Mouse (Mus musculus): ENCODE data around the gene Phlpp1.

Phlpp1 gene

GRCm38 (mm10) chr1:106395476-106395875 lies 223.9 kb downstream of the Phlpp1 start:
- peak; percentile 73 to 75 for DNase-seq

GRCm38 (mm10) chr1:106400900-106401634 lies 229.5 kb downstream of the Phlpp1 start:
- DNase-seq: no peak

DNA sequence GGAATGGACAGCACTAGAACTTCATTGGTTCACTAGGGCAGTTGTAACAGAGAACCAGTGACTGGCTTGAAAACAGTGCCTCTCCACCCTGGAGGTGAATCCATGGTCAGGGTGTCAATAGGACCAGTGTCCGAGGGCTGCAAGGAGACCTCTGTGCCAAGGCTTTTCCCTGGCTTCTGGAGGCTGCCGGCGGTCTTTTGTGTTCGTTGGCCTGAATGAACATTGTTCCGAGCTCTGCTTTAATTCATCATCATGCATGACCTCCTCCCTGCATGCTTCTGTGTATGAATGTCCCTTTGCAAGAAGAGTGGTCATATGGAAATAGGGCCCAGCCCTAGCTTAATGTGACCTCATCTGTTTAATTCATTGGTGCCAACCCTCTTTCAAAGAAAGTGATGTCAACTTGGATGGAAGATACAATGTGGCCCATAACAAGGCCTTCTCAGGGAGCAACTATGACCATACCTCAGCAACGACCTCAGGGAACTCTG lies 231.5 kb downstream of the Phlpp1 start:
- no peak for DNase-seq

DNA sequence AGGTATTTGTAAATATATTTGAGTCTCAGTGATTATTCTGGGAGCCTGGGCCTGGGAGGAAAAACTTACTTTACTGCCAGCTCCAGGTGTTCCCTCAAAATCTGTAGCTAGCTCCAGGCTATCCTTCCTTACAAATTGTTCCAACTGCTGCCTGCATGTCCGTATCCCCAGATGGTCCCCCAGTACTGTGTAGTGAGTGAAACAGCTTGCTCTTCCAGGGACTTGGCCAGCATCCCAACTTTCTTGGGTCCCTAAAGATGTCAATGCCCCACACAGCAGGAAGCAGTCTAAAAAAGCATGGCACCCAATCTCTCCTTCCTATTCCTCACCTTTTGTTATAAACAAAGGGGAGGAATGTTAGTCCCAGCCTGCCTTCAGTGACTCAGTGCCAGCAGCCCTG lies 235.3 kb downstream of the Phlpp1 start:
- no peak for DNase-seq

DNA sequence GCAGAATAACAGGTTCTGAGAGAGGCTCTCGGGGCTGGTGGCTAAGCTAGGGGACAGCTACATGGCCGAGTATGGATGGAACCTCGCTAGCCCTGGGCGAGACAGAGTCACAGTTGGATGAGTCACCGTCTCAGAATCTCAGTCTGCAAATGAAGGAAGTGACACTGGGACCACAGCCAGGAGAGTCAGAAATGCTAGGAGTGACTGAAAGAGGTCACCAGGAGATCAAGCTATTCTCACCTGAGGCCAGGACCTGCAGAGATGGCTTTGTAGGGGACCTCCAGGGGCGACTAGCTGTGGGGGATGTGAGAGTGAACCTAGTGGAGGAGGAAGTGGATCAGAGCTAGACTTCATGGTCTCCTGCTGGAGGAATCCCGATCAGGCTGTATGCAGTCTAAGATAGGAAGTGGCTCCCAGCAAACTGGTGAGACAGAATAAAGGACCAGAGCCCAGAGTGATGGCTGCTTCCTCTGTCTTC lies 236.4 kb downstream of the Phlpp1 start:
- peak in 1 of 2 experiments; percentile 24 for DNase-seq

- DNase-seq: no peak
Measured at GRCm38 (mm10) chr1:106410858-106411257, 239.3 kb downstream of the Phlpp1 start.

- DNase-seq: peak; percentile 33 to 46
Measured at GRCm38 (mm10) chr1:106425128-106425936, 253.8 kb downstream of the Phlpp1 start.

DNA sequence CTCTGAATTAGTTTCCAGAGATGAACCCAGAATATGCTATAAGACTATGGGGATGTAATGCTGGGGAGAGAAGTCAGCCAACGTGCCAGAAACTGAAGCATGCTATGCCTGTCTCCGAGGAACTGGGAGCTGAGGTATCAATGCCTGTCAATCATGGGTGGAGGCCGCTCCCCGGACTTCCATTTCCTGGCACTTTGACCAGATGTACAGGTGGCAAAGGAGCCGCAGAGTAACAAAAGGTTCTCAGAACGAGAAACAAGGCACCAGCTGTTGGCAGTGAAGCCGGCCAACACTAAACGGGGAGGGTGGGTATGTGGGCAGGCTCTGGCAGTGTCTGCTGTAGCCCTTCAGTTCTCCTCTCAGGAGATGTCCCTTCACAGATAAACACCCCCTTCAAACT lies 256.6 kb downstream of the Phlpp1 start:
- DNase-seq: peak in 1 of 2 experiments; percentile 8

DNA sequence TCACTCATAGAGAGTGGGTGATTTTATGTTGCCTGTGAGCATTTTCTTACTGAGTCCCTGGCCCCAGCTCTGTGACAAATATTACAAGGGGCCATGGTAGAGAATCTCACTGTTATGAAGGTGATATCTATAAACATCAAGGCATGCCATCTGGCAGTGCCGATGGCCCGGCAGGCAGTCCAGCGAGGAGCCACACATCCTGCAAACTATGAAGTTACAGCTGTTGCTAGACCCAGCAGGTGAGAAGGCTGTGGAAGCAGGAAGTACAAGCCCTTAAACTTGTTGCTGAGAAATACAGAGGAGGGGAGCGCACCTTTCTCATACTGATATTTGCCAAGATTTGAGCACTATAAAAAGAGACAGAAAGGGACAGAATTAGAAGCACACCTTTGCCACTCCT lies 257.0 kb downstream of the Phlpp1 start:
- no peak for DNase-seq

- DNase-seq: no peak
Measured at GRCm38 (mm10) chr1:106433580-106433979, 262.0 kb downstream of the Phlpp1 start.
